Mouse (Mus musculus) erythroblast, embryonic 14.5 days (primary cell): ENCODE measurements around the gene Prokr2.

Experiments
- GATA1 ChIP-seq: IDR thresholded peaks from 2 replicates; pipeline ENCODE4 v1.6.1; 2012; ENCODE audit warnings: low read length, inconsistent platforms, mixed read lengths
- TAL1 ChIP-seq: IDR thresholded peaks from 3 replicates; pipeline ENCODE4 v1.6.1; 2012; ENCODE audit warnings: low read length, inconsistent platforms, mixed read lengths

DNA sequence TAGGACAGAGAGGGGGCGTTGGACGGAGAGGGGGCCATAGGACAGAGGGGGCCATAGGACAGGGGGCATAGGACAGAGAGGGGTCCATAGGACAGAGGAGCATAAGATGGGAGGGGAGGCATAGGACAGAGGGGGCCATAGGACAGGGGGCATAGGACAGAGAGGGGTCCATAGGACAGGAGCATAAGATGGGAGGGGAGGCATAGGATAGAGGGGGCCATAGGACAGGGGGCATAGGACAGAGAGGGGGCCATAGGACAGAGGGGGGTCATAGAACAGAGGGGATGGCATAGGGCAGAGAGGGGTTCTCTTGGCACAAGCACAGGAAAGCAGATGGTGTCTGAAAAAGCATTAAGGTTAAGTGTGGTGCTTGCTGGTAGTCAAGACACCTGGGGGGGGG is 71.7 kb downstream of the Prokr2 start:
- TF ChIP-seq GATA1: no peak
- TF ChIP-seq TAL1: no peak
